Mouse (Mus musculus) liver, embryonic 14.5 days (tissue): Measurements from ENCODE around the gene Nbas. TPM values are rescaled to one million over a fixed set of nuclear protein-coding genes. Genes with fewer than 3 reads are reported as not detected.

Experiments
- ATAC-seq: fragments of 200-750 bp; cut with Nextera tagmentation; 2 replicates; pipeline ENCODE4 v1.8.0; 2017; ENCODE audit warnings: moderate number of reproducible peaks, mild to moderate bottlenecking, moderate library complexity; ENCODE audit not compliant: insufficient read depth
- DNase-seq, 3 experiments: peaks; one replicate each; pipeline ENCODE4 v3.0.0-alpha.2; 2012 to 2013; ENCODE audit warnings: low read depth in 3 of 3, low spot score in 3 of 3
- H3K27ac ChIP-seq: fragments of 300-500 bp; sonication (generic); 2 replicates; pipeline ENCODE4 v1.5.1; 2014; ENCODE audit warnings: moderate library complexity, mild to moderate bottlenecking, control low read depth, inconsistent platforms
- H3K27me3 ChIP-seq: fragments of 300-500 bp; sonication (generic); 2 replicates; pipeline ENCODE4 v1.6.1; 2014; ENCODE audit warnings: mild to moderate bottlenecking, low read length, moderate library complexity; ENCODE audit not compliant: control insufficient read depth, insufficient read depth
- H3K36me3 ChIP-seq: fragments of 300-500 bp; sonication (generic); replicated peaks from 2 replicates; pipeline ENCODE4 v1.6.1; 2014; ENCODE audit warnings: low read depth; ENCODE audit not compliant: control insufficient read depth, insufficient read depth
- H3K4me1 ChIP-seq, 2 experiments: fragments of 200-500 bp in 1 of 2; fragments of 300-500 bp in 1 of 2; sonication (generic) in 1 of 2; replicated peaks; 2 replicates each; pipeline ENCODE4 v1.6.1; 2012 to 2014; ENCODE audit warnings: antibody characterized with exemption in 1 of 2, inconsistent platforms in 1 of 2, low read length in 1 of 2; ENCODE audit not compliant: control insufficient read depth in 2 of 2, insufficient read depth in 2 of 2
- H3K4me2 ChIP-seq: fragments of 300-500 bp; sonication (generic); 2 replicates; pipeline ENCODE4 v1.6.1; 2014; ENCODE audit warnings: low read depth, mild to moderate bottlenecking, control low read depth, moderate library complexity
- H3K4me3 ChIP-seq, 2 experiments: fragments of 200-500 bp in 1 of 2; fragments of 300-500 bp in 1 of 2; sonication (generic) in 1 of 2; 2 replicates each; pipeline ENCODE4 v1.5.1; 2012 to 2014; ENCODE audit warnings: low read depth in 2 of 2, low read length in 2 of 2, mild to moderate bottlenecking in 2 of 2, control low read depth in 1 of 2, inconsistent platforms in 1 of 2, moderate library complexity in 1 of 2; ENCODE audit not compliant: insufficient read depth in 1 of 2
- H3K9ac ChIP-seq: fragments of 300-500 bp; sonication (generic); replicated peaks from 2 replicates; pipeline ENCODE4 v1.6.1; 2014; ENCODE audit warnings: mild to moderate bottlenecking, control low read depth, moderate library complexity
- H3K9me3 ChIP-seq: fragments of 300-500 bp; sonication (generic); 2 replicates; pipeline ENCODE4 v1.6.1; 2016; ENCODE audit warnings: low read length, mixed read lengths; ENCODE audit not compliant: control insufficient read depth
- CTCF ChIP-seq: IDR thresholded peaks from 2 replicates; pipeline ENCODE4 v1.5.1; 2016; ENCODE audit warnings: antibody characterized with exemption, low read depth, control low read depth
- EP300 ChIP-seq: IDR thresholded peaks from 2 replicates; pipeline ENCODE4 v1.6.1; 2016; ENCODE audit warnings: antibody characterized with exemption, low read depth
- WGBS: fragments of 180-500 bp; shearing (Covaris S2); extraction: QIAGEN DNeasy Blood & Tissue Kit; methylation state at CpG from one replicate; pipeline ENCODE4 v1.1.7; 2014; ENCODE audit not compliant: insufficient replicate concordance; 5-methylcytosine and 5-hydroxymethylcytosine counted together
- polyA plus RNA-seq, 2 experiments: library from polyadenylated mRNA; depleted of rRNA in 1 of 2; stranded (reverse) in 1 of 2; unstranded in 1 of 2; fragments of >200 nt; fragmentation: Nextera tagmentation in 1 of 2; extraction: Ambion mirVana in 1 of 2; gene quantifications; 2 replicates each; pipeline versions ENCODE4 v1.2.1 to v1.2.3; 2012 to 2014

The Nbas gene
- polyA plus RNA-seq, 2 experiments = 4.9 to 5.2 TPM

GRCm38 (mm10) chr12:13607021-13607420 lies 338.1 kb downstream of the Nbas start:
- H3K4me3 ChIP-seq = no peak overlapping the region
- no peak for TF ChIP-seq EP300
- no peak for TF ChIP-seq CTCF
- H3K9me3 ChIP-seq = no peaks in the 10 kb centered on the region
- DNase-seq (no peak), ATAC-seq (no peak)
- H3K27ac ChIP-seq = no peak overlapping the region
- H3K36me3 ChIP-seq = no peaks in the 10 kb centered on the region
- H3K4me1 ChIP-seq = no peaks in the 10 kb centered on the region
- no peak overlapping the region for H3K9ac ChIP-seq
- no peak overlapping the region for H3K4me2 ChIP-seq
- WGBS = 40% methylated on average over 2 of the region's 2 CpGs
- no peaks in the 10 kb centered on the region for H3K27me3 ChIP-seq

- Histone ChIP-seq H3K27me3 (no peaks in the 10 kb centered on the region), H3K4me1 (no peaks in the 10 kb centered on the region), H3K9me3 (no peaks in the 10 kb centered on the region), H3K27ac (no peak overlapping the region), H3K36me3 (no peaks in the 10 kb centered on the region), H3K4me2 (no peak overlapping the region), H3K9ac (no peak overlapping the region), H3K4me3 (no peak overlapping the region)
- TF ChIP-seq EP300 (no peak), CTCF (no peak)
- DNase-seq (no peak), ATAC-seq (no peak)
- WGBS = 69% methylated on average over 11 of the region's 11 CpGs
Measured at GRCm38 (mm10) chr12:13609027-13609426, 340.1 kb downstream of the Nbas start.

GRCm38 (mm10) chr12:13613041-13613440 lies 344.1 kb downstream of the Nbas start:
- no peaks in the 10 kb centered on the region for H3K4me1 ChIP-seq
- H3K36me3 ChIP-seq = no peaks in the 10 kb centered on the region
- WGBS = 16% methylated on average over 2 of the region's 2 CpGs
- H3K4me2 ChIP-seq = no peak overlapping the region
- no peaks in the 10 kb centered on the region for H3K27me3 ChIP-seq
- no peak for ATAC-seq
- TF ChIP-seq EP300 (no peak), CTCF (no peak)
- H3K9ac ChIP-seq = no peak overlapping the region
- DNase-seq = no peak
- H3K4me3 ChIP-seq = no peak overlapping the region
- H3K9me3 ChIP-seq = no peaks in the 10 kb centered on the region
- H3K27ac ChIP-seq = no peak overlapping the region

- no peaks in the 10 kb centered on the region for H3K9me3 ChIP-seq
- no peak overlapping the region for H3K4me2 ChIP-seq
- H3K27me3 ChIP-seq = no peaks in the 10 kb centered on the region
- DNase-seq = no peak
- no peak overlapping the region for H3K9ac ChIP-seq
- H3K36me3 ChIP-seq = no peaks in the 10 kb centered on the region
- H3K27ac ChIP-seq = no peak overlapping the region
- no peaks in the 10 kb centered on the region for H3K4me1 ChIP-seq
- TF ChIP-seq CTCF (no peak), EP300 (no peak)
- no peak overlapping the region for H3K4me3 ChIP-seq
- WGBS = 61% methylated on average over 7 of the region's 7 CpGs
- no peak for ATAC-seq
Measured at GRCm38 (mm10) chr12:13615661-13616060, 346.7 kb downstream of the Nbas start.

GRCm38 (mm10) chr12:13622150-13622822 lies 353.4 kb downstream of the Nbas start:
- H3K4me2 ChIP-seq = no peak overlapping the region

More at GRCm38 (mm10) chr12:13622150-13622822, 353.4 kb downstream of the Nbas start:
- TF ChIP-seq CTCF = no peak
- TF ChIP-seq EP300 = no peak
- Histone ChIP-seq H3K27me3 (no peaks in the 10 kb centered on the region), H3K9ac (no peak overlapping the region), H3K4me3 (no peak overlapping the region), H3K9me3 (no peaks in the 10 kb centered on the region), H3K4me1 (no peaks in the 10 kb centered on the region; a peak in 1 of 4 replicates), H3K27ac (no peak overlapping the region), H3K36me3 (no peaks in the 10 kb centered on the region)
- ATAC-seq = no peak
- WGBS = 69% methylated on average over 15 of the region's 15 CpGs
- DNase-seq = no peak
